In genomic region chr6:94921741-94922140, GRCm38 (mm10) we compare ENCODE assay signal across 23 mouse cellular contexts.
DNase-seq lines count a peak whose midpoint lies in the region; ATAC-seq and TF ChIP-seq lines count a peak whose summit lies in the region.
"Had no signal": no experiment of that assay in that cellular context is flagged by ENCODE, and none has a peak within 500 bp of the region (broad histone marks: within the 10 kb centered on the region; RNA-seq: fewer than 3 reads in every experiment).

No protein-coding gene starts in this region.

- no peak overlapping the region for H3ac ChIP-seq in C2C12 (ENCODE audit: control insufficient read depth, insufficient read length, low read depth)

- intact Hi-C loops in left cerebral cortex, adult 2 months (cut with DNase I): no loop called here
- intact Hi-C loops in heart, postnatal 36 days (cut with DNase I): no loop called here

- TF ChIP-seq EP300 in stomach, postnatal 0 days (optimal IDR thresholded peaks at IDR 0.05): no peak

- H3K9ac ChIP-seq in limb, embryonic 12.5 days (replicated peaks): no peak overlapping the region
- no peak overlapping the region for H3K9ac ChIP-seq in stomach, postnatal 0 days (ENCODE audit: low read length)
- H3K9ac ChIP-seq: embryonic facial prominence, embryonic 15.5 days; forebrain, embryonic 12.5 days; liver, embryonic 14.5 days; midbrain, embryonic 13.5 days; neural tube, embryonic 13.5 days had no signal

- no peak overlapping the region for H3K4me2 ChIP-seq in limb, embryonic 12.5 days
- no peak overlapping the region for H3K4me2 ChIP-seq in stomach, postnatal 0 days (replicated peaks; ENCODE audit: low read depth)
- H3K4me2 ChIP-seq: embryonic facial prominence, embryonic 15.5 days; forebrain, embryonic 12.5 days; midbrain, embryonic 13.5 days; neural tube, embryonic 13.5 days had no signal

- H3K27me3 ChIP-seq in C2C12 (ENCODE audit: control insufficient read depth, insufficient read depth, insufficient read length): no peaks in the 10 kb centered on the region
- H3K27me3 ChIP-seq in limb, embryonic 12.5 days: no peaks in the 10 kb centered on the region
- H3K27me3 ChIP-seq in stomach, postnatal 0 days (ENCODE audit: control insufficient read depth, insufficient read depth, low read length): no peaks in the 10 kb centered on the region
- H3K27me3 ChIP-seq: CH12.LX; embryonic facial prominence, embryonic 15.5 days; forebrain, embryonic 12.5 days; midbrain, embryonic 13.5 days; neural tube, embryonic 13.5 days had no signal

- WGBS in limb, embryonic 12.5 days: 57% methylated on average over 2 of the region's 2 CpGs
- 30% methylated on average over 2 of the region's 2 CpGs for WGBS in stomach, postnatal 0 days

- no peak for TF ChIP-seq CTCF in C2C12 (IDR thresholded peaks at IDR 0.05; ENCODE audit: control insufficient read depth, insufficient read depth, insufficient read length)
- TF ChIP-seq CTCF in stomach, postnatal 0 days (IDR thresholded peaks at IDR 0.05; ENCODE audit: low read depth): no peak
- no peak for TF ChIP-seq CTCF in left cerebral cortex, adult 2 months (IDR thresholded peaks at IDR 0.05)

- peak; percentile 92 for DNase-seq in adipocyte (ENCODE audit: low spot score)
- peak; percentile 19 for DNase-seq in stomach, postnatal 0 days (ENCODE audit: low spot score)
- DNase-seq in left cerebral cortex, adult 2 months (ENCODE audit: extremely low spot score in 1 of 2, low spot score in 2 of 2): no peak
- no peak for DNase-seq in heart, postnatal 36 days
- no peak for DNase-seq in heart, adult 9 months (ENCODE audit: low spot score in 2 of 2)
- DNase-seq: adrenal gland, adult 2 months; cerebellum, adult 8-10 months; heart, adult 11 months; heart, postnatal 4 days; kidney, adult 18-20 months; left cerebral cortex, postnatal 4 days; right cerebral cortex, adult 18-20 months; spleen, adult 18-20 months had no signal

- H3K79me3 ChIP-seq in C2C12 (ENCODE audit: low read depth): no peaks in the 10 kb centered on the region

- H3K9me3 ChIP-seq in limb, embryonic 12.5 days: no peaks in the 10 kb centered on the region
- no peaks in the 10 kb centered on the region for H3K9me3 ChIP-seq in stomach, postnatal 0 days (ENCODE audit: control insufficient read depth, low read length)
- H3K9me3 ChIP-seq: embryonic facial prominence, embryonic 15.5 days; forebrain, embryonic 12.5 days; midbrain, embryonic 13.5 days; neural tube, embryonic 13.5 days had no signal

- peak; percentile 83; the same call in 1 of the 2 replicates for ATAC-seq in limb, embryonic 12.5 days (ENCODE audit: insufficient number of reproducible peaks, insufficient read depth, low FRiP score, low TSS enrichment, low read depth)
- peak; percentile 80; the same call in 1 of the 2 replicates for ATAC-seq in stomach, postnatal 0 days (ENCODE audit: low FRiP score, low TSS enrichment)
- ATAC-seq: hindbrain, embryonic 16.5 days; midbrain, embryonic 13.5 days had no signal

- H3K27ac ChIP-seq in limb, embryonic 12.5 days: peak overlapping the region; percentile 66
- no peak overlapping the region for H3K27ac ChIP-seq in stomach, postnatal 0 days (replicated peaks)
- no peak overlapping the region for H3K27ac ChIP-seq in left cerebral cortex, adult 2 months
- H3K27ac ChIP-seq: embryonic facial prominence, embryonic 15.5 days; forebrain, embryonic 12.5 days; kidney, postnatal 0 days; liver, embryonic 14.5 days; midbrain, embryonic 13.5 days; neural tube, embryonic 13.5 days had no signal

- no peaks in the 10 kb centered on the region for H3K36me3 ChIP-seq in C2C12 (ENCODE audit: control insufficient read depth, insufficient read depth)
- H3K36me3 ChIP-seq in limb, embryonic 12.5 days: no peaks in the 10 kb centered on the region
- H3K36me3 ChIP-seq in stomach, postnatal 0 days (ENCODE audit: control insufficient read depth, insufficient read depth, low read length): no peaks in the 10 kb centered on the region
- H3K36me3 ChIP-seq: embryonic facial prominence, embryonic 15.5 days; forebrain, embryonic 12.5 days; midbrain, embryonic 13.5 days; neural tube, embryonic 13.5 days had no signal

- no peaks in the 10 kb centered on the region for H3K79me2 ChIP-seq in C2C12 (ENCODE audit: control insufficient read depth, insufficient read depth)

- H3K4me1 ChIP-seq in limb, embryonic 12.5 days (replicated peaks): 0 out of 2 replicates have a peak, but pooled peaks cover 12% of the 10 kb centered on the region
- H3K4me1 ChIP-seq in stomach, postnatal 0 days (replicated peaks; ENCODE audit: control insufficient read depth, insufficient read depth): no peaks in the 10 kb centered on the region
- H3K4me1 ChIP-seq: embryonic facial prominence, embryonic 15.5 days; forebrain, embryonic 12.5 days; midbrain, embryonic 13.5 days; neural tube, embryonic 13.5 days had no signal

- H3K4me3 ChIP-seq in C2C12 (ENCODE audit: insufficient read depth, poor library complexity, severe bottlenecking): no peak overlapping the region
- no peak overlapping the region for H3K4me3 ChIP-seq in limb, embryonic 12.5 days (replicated peaks)
- no peak overlapping the region for H3K4me3 ChIP-seq in stomach, postnatal 0 days (ENCODE audit: low read depth, low read length)
- no peak overlapping the region for H3K4me3 ChIP-seq in left cerebral cortex, adult 2 months
- H3K4me3 ChIP-seq: embryonic facial prominence, embryonic 15.5 days; forebrain, embryonic 12.5 days; midbrain, embryonic 13.5 days; neural tube, embryonic 13.5 days had no signal

TF ChIP-seq in C2C12, 6 proteins besides CTCF, POLR2A, EP300 and RAD21:
- TF ChIP-seq MAX (IDR thresholded peaks at IDR 0.05) (no peak), CEBPB (IDR thresholded peaks at IDR 0.05; ENCODE audit: low read depth) (peak; percentile 67), MYOD1 (IDR thresholded peaks at IDR 0.05; ENCODE audit: control insufficient read depth, insufficient read length, low read depth) (peak; percentile 84), FOSL1 (IDR thresholded peaks at IDR 0.05; ENCODE audit: insufficient read depth, low read length, poor library complexity, severe bottlenecking) (peak; percentile 33)

Comparison
In these comparisons a context has a peak if more than half of its experiments do, and no peak if none do; other contexts are left out.
1. DNase-seq: peak in adipocyte (single experiment) and stomach, postnatal 0 days (single experiment); none in left cerebral cortex, adult 2 months (0 of 2), heart, postnatal 36 days (0 of 2) and heart, adult 9 months (0 of 2).